Mouse (Mus musculus): Measurements from ENCODE around the gene Celf5.
A peak's percentile ranks its signal among the peaks of the same experiment; 100 is the strongest.

Gene Celf5

DNA sequence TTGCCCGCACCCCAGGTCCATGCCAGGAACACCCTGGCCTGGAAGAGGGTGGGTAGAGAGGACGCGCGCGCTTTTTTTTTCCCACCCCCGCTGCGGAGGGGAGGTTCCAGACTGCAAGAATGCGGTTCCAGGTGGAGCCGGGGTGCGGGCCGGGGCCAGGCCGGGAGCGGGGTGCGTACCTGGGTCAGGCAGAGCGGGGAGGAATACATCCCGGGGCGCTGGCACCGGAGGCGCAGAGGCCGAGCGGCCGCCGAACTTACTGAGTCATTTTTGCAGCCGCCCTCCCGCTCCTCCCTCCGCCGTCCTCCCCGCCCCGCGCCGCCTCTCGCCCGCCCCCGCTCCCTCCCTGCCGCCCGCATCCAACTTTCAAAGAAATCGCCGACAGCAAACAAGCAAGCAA lies 55.6 kb downstream of the Celf5 start:
- DNase-seq (ENCODE audit: low spot score in 2 of 2), result peak in 1 of 2 experiments; percentile 18

DNA sequence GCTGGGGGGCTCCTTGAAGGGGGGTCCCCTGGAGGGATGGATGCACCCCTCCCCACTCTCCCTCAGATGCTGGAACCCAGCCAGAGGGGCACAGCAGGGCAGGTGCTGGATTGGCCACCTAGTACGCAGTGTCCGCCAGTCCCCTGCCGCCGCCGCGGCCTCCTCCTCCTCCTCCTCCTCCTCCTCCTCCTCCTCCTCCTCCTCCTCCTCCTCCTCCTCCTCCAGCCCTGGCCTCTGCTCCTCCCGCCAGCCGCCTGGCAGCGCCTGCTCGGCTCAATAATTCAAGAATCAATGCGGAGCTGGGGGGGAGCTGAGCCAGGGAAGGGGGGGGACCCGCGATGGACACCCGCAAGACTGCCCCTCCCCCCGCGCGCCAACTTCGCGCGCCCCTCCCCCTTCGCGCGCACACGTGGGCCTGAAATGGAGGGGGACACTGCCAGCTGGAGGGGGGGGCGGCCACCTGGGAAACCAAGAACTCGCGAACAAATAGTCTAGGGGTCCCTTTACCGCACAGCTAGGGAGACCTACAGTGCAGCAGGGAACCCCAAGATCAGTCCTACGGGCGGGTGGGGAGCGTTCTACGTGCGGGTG lies 56.3 kb downstream of the Celf5 start:
- no peak for DNase-seq (ENCODE audit: low spot score in 2 of 2)

DNA sequence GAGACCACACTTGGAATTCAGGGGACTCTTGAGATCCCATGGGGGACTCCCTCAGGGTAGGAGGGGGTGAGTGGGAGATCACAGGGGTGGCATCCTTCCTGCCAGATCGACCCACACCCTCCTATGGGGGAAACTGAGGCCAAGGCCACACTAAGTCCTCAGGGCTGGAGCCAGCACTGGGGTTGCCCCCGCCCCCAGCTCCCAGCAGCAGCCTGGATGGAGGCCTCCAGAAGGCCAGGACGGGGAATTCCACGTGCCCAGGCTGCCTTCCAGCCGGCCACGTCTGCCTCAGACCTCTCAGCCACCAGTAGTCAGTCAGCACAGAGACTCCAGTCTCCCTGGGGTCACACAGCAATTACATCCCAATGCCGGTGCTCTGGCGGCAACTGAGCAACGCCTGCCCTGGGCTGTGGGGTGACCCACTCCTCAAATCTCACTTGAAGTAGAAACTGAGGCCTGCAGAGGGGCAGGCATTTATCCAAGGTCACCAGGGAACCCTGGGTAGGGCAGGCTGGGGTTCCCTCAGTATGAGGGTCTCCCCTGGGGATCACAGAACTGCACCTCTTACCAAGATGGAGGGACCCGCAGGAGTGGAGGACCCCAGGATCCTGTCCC lies 57.2 kb downstream of the Celf5 start:
- peak in 1 of 2 experiments; percentile 6 for DNase-seq (ENCODE audit: low spot score in 2 of 2)

DNA sequence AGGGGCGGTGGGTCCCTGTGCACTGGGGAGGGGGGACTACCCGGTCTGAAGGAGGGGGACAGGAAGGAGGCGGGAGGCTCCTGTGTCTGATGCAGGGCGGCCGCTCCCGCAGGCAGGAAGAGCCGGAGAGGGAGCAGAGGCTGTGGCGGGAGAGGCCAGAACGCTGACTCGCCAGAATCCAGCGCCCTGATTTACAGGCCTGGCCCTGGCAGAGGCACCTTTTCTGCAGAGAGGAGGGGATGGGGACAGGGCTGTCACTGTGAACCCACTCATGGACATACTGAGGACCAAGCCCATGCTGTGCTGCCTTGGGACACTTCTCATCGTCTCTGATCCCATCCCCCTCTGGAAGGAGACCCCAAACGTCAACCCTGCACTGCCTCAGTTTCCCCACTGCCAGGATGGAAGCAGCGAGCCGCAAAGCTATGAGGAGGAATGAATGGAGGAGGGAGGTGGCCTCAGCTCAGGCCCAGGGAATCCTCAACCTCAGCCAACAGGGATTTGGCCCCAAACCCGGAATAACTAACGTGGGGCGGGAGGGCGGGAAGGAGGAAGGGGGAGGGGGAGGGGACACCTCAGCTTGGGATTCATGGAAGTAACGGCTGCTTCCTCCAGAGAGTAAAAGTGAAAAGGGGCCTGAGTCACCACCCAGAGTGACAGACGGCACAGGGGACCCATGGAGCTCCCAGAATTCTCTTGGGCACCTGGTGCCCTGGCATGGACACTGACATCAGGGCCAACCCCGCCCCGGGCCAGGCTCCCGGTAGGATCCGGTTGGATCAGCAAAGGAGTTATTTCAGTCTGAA lies 58.1 kb downstream of the Celf5 start:
- no peak for DNase-seq (ENCODE audit: low spot score in 2 of 2)

DNA sequence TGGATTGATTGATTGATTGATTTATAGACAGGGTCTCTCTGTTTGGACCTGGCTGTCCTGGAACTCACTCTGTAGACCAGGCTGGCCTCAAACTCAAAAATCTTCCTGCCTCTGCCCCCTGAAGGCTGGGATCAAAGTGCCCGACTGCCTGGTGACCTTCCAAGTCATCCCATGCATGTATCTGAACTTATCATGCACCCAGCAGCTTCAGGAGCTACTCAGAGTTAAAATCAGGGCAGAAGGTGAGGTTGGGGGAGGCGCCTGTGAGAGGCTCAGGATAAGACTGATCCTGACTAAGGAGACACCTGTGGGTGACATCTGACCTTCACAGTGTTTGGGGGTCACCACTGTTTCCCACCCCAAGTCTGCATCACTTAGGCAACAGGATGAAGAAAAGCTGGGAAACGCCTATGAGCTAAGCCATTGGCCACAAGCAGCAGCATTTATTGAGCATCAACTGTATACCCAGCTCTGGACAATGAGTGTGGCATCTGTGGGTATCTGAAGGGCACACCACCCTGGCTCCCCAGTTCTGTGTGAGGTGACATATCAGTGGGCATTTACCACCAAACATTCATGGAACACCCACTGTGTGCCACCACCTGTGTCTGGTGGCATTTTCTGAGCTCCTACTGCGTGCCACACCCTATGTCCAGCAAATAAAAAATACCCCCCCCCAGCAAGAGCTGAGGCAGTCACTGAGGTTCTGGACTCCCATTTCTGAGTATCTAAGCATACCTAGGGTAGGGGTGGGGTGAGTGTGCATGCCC lies 58.8 kb downstream of the Celf5 start:
- peak in 1 of 2 experiments; percentile 0 for DNase-seq (ENCODE audit: low spot score in 2 of 2)

DNA sequence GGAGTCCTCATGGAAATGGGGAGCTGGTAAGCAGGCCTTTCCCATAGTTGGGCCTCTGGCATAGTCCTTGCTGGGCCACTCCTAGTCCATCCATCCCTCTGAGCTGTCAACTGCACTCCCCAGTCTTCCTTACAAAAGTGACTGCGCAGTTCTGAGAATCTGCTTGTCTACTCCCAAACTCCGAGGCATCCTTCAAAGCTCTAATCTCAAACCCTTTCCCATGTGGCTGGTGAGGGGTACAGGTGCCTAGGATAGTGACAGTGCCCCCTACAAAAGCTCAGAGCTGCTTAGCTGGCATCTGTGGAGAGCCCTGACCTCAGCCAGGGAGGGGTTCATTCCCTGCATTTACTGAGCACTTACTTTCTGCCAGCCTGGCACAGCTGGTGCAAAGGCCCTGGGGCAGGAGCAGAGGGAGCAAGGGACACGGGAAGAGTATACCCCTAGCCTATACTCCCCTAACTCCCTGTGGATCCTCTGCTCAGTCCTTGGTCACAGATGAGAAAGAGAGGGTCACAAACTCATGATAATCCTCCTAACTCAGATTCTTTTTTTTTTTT lies 59.8 kb downstream of the Celf5 start:
- no peak for DNase-seq (ENCODE audit: low spot score in 2 of 2)

DNA sequence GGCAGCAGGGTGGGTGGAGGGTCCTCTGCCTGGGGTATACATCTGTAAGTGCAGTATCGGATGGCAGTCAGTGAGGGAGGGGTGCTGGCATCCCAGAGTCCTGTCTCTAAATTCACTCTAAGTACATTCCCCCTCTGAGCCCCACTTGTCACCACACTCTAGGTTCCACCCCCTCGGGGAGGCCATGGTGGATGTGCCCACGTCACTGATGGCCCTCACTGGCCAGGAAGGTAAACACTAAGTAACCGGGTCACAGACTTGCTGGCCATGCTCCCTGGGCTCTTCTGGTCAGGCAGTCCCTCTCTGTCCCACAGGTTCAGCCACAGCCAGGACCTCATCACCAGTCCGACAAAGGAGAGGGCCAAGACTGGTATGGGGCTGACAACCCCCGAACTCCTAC lies 60.3 kb downstream of the Celf5 start:
- peak in 1 of 2 experiments; percentile 1 for DNase-seq (ENCODE audit: low spot score in 2 of 2)

DNA sequence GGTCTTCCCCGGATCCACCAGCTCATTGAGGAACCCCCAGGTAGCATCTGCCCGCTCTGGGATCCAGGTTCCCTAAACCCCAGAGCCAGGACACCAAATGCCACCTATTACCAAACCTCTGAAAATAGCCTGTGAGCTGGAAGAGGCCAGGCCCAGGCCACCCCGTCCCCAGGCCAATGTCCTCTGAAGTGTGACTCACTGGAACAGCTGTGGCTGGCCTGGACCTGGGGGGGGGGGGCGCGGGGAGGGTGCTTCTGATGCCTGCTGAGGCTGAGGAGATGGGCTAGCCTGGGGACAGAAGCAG lies 60.8 kb downstream of the Celf5 start:
- peak in 1 of 2 experiments; percentile 5 for DNase-seq (ENCODE audit: low spot score in 2 of 2)

DNA sequence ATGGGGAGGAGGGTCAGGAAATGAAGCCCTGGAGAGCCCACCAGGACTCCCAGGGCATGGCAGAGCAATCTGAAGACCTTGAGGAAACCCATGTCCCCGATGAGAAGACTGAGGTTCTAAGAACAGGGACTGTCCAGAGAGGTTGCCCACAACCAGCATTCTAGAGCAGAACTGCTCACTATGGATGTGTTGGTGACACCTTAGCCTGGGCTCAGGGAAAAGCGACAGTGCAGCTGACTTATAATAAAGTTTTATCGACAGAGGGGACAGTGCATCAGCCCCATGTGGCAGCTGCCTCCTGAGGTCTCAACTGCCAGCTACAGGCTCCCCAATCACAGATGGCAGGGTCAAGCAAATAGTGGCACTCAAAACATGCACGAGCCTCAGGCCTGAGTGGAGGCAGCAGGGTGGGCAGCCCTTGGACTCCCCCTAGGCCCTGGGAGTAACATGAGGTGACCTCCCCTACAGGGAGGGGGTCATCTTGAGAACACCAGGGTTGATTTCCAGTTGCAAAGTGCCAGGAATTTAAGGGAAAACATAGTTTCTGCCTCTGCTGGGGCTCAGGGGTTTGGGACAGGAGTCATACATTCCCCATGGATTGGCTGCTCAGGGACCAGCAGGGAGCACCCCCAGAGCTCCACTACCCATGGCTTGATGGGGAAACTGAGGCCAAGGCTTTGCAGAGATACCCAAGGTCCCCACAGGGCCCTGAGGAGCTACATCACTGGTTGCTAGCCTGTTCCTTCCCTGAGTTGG lies 61.3 kb downstream of the Celf5 start:
- DNase-seq (ENCODE audit: low spot score in 2 of 2), result peak; percentile 0 to 5

DNA sequence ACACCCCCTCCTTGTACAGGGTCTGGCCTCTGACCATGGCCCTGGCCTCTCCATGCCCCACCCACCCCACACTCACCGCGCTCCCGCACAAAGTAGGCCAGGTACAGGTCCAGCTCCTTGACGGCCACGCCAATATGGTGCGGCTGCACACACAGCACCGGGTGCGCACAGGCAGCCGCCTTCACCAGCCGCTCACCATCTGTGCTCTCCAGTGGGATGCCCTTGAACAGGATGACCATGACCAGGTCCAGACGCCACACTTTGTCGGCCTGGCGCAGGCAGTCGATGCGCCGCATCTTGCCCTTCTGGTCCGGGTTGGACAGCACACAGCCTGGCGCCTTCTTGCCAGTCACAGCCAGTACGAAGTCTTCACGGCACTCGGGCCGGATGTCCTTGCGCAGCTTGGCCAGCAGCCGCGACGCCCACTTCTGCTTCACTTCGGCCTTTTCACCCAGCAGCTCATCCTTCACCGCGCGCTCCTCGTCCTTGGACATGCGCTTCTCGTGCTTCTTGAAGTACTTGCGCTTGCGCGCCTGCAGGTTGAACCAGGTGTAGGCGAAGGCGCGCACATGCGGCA lies 62.2 kb downstream of the Celf5 start:
- DNase-seq (ENCODE audit: low spot score in 2 of 2), result no peak

DNA sequence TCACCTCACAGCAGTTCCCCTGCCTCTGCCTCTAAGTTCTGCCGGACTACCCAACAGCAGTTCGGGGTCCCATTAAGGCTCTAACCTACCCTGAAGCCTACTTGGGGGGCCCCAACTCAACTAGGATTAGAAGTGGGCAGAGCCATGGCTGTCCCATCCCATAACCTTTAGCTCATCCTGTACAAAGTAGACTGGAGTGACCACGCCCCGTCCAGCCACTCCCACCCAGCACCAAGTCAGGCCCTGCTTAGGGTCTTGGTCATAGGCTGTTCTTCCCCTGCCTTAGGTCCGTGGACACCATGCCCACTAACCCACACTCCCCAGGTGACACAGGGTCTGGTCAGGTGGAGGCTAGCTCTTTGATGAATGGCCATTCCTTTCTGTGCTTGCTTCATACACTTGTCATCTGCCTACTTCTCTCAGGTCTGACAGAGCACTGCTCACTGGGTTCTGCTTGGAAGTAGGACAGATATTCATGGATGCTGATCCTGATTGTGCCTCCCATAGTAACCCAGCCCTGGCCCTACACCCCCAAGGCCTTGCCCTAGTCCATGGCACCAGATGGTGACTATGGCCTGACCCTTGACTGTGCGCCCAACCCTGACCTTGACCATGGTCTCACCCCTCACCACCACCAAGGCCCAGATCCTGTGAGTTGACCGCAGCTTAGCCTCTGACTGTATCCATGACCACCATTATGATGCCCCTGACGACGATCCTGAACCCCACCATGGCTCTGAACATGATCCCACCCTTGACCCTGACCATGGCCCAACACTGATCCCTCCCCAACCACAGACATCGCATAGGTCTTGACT lies 63.2 kb downstream of the Celf5 start:
- no peak for DNase-seq (ENCODE audit: low spot score in 2 of 2)

DNA sequence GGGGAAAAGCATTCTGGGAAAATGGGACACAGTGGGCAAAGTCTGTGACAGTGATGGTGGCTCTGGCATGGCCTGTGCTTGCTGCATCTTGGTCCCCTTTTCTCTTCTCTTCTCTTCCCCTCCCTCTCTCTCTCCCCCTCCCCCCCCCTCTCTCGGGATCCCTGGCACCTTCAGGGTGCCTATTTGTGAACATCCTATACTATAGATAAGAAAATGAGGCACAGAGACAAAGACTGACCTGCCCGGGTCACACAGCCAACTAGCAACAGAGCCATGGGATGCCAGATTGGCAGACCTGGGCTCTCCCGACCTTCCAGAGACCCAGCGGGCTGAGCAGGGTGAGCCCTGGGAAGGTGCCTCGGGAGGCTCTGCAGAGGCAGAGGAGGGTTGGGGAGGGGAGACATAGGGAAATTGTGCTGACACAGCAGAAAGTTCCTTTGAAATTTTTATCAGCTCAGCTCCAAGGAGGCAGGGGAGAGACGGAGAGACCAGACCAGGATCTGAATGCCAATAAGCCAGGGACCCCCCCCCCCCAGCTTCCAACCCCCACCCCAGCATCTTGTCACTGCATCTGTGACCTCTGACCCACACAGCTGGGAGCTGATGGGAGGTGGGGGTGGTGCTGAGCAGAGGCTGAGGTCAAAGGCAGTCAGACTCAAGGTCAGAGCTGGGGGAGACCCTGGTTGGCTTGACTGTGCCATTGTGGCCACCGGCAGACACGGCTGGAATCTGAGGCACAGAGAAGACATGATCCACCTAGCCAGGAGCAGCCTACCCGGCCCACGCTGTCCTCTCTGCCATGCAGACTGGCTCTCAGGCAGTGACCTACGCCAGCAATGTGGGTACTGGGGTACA lies 64.1 kb downstream of the Celf5 start:
- DNase-seq (ENCODE audit: low spot score in 2 of 2), result no peak

DNA sequence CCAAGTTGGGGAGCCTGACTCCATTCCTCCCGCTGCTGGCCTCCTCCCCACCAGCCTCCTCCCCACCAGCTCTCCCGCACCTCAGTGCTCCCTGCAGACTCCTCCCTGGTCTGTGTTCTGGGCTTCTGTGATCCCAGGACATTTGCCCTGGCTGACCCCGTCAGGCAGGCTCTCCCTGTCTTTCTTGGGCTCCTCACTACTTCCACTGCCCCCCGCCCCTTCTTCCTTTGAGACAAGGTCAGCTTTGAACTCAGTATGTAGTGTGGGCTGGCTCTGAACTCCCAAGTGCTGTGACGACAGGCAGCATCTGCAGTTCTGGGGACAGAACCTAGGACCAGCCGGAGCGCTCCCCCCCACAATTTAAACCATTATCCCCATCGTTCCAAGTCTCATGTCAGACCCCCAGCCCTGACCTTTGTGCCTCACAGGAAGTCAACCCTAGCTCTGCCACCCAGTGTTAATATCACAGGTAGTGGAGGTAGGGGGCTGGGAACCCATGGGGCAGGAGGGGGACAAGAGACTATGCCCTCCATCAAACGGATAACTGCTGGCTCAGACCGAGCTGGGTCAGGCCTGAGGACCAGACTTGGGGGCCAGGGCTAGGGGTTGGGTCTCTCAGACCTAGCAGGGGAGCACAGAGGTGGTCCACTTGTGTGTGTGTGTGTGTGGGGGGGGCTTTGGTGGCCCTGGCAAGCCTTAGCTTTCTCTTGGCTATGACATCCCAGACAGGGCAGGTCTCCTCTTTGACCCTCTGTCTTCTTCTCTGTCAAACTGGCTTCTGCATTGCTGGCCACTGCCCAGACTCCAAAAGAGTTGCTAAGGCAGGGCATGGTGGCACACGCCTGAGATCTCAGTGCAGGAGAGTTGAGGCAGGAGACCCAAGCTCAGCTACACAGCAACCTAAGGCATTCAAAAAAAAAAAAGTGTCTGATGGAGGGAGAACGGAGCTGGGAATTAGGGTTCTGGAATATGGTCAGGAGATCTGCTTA lies 65.0 kb downstream of the Celf5 start:
- DNase-seq (ENCODE audit: low spot score in 2 of 2), result no peak

DNA sequence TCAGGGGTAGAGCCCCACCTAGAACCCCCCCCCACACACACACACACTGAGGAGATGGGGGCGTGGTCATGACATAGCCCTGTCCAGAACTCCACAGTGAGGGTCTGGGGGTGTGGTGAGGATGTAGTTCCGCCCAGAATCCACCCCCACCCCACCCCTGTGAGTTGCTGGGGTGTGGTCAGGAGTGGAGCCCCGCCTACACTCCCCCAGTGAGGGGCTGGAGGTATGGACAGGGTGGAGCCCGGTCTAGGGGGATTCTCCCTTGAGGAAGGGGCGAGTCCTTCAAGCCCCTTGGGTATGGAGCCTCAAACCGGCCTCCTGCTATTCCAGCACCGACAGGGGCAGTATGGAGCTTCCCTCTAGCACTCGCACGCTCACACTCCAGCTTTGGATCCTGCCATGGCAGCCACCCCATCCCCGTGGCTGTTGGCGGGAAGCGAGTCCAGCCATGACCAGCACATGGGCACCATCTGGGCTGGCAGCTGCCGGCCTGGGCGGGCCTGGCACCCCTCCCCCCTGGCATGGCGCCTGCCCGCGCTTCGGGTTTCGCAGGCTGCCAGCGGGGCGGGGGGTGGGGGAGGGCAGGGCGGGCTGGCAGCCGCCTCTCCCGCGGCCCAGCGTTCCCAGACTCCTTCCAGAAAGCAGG lies 65.8 kb downstream of the Celf5 start:
- DNase-seq (ENCODE audit: low spot score in 2 of 2), result no peak

DNA sequence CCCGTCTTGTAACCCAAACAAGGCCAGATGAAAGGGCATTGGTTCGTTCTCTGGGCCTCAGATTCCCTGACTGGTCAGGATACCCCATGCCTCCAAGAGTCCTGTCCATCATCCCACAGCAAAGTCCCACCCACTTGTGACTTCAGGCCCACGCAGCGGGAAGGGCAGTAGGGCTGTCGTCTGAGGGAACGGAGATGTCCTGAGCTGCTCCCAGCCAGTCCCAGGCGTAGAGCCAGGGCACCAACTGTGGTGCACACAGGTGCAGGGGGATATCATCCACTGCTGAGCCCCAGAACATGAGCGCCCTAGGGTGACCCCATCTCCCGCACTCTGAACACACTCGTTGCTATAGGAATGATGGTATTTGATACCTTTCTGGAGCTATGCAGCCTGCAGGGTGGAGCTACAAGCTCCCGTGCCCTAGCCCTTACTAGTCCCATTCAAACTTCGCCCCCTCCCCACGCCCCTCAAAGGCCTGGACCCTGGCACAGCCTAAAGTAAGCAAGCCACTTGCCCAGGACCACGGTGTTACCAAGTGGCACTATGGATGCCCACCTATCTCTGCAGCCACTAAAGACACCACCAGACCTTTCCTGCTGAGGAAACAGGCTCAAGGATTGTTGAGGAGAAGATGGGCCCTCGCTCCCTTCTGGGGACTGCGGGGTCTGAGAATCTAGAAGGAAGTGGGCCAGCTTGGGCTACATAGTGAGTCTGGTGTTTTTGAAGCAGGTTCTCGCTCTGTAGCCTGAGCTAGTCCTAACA lies 66.8 kb downstream of the Celf5 start:
- DNase-seq (ENCODE audit: low spot score in 2 of 2), result no peak

DNA sequence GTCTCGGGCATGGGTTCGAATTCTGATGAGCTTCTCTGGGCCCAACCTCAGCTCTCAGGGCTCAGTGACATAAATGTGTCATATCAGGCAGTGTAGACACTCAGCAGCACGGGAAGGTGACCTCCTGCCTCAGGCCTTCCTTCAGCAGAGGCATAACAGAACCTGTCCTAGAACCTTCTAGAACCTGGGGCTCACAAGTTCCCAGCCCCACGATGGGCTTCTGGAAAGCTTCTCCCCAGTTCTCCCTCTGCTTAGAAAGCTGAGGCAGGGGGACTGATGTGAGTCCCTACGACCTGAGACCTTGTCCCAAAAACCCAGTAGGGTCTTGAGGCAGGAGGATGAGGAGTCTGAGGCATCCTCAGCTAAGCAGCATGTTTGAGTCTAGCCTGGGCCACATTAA lies 67.4 kb downstream of the Celf5 start:
- no peak for DNase-seq (ENCODE audit: low spot score in 2 of 2)

DNA sequence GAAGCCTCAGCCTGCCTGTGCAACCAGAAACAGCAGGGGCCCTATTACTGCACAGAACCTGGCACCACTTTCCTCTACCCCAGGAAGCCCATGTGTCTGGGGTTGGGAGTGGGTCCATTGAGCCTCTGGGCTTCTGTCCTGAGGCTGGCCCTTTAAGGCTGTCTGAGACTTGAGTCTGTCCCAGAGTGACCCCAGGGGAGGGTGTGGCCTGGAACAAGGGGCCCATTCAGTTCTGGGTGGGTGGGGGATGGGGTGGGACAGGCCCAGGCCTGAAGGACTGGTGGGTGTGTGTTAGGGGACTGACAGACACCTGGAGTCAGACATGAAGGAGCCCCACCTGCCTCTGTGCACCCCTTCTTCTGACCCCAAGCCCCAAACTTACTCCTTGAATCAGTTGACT lies 67.8 kb downstream of the Celf5 start:
- no peak for DNase-seq (ENCODE audit: low spot score in 2 of 2)

All from spleen, postnatal 14 days (tissue).